Mouse (Mus musculus): ENCODE measurements around the gene Nemf.

DNA sequence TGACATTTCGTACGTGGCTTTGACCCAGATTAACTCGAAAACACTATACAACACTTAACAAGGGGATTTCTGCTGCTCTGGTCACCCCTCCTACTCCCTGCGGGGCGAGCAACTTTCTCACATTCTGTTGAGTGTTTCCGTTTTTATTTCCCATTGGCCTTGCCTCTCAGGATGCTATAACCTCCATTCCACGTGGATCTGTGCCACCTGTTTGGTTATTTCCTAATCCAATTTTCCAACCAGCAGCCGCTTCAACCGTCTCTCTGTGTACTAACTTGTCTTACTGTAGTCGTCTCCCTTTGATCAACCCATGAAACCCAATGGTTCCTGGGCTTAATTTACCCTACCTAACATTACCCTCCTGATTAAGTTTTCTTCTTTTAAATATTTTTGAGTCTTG, 36.1 kb upstream of the Nemf start:
- TF ChIP-seq CTCF (IDR thresholded peaks at IDR 0.05; ENCODE audit: low read depth, low read length): no peak
- no peak for TF ChIP-seq POLR2A (IDR thresholded peaks at IDR 0.05; ENCODE audit: extremely low read depth, insufficient read depth, low read length)

All from liver, adult 2 months (tissue).